Mouse (Mus musculus) left cerebral cortex, postnatal 25 days (tissue): Measurements from ENCODE around the gene Gm21964. TPM values are rescaled to one million over a fixed set of nuclear protein-coding genes. Genes with fewer than 3 reads are reported as not detected.

Source experiments
- DNase-seq, 2 experiments: peaks; one replicate each; pipeline ENCODE4 v3.0.0; 2022; ENCODE audit warnings: low spot score in 2 of 2, mixed read lengths in 1 of 2
- intact Hi-C: fragments of 180-260 bp; cut with DNase I; formaldehyde crosslinking; loops from one replicate; pipeline ENCODE4 v1.15.1; 2025
- total RNA-seq, 2 experiments: library from RNA; stranded (reverse); gene quantifications; 2 replicates each; pipeline ENCODE4 v1.2.3; 2021

Gene Gm21964
- total RNA-seq, 2 experiments from 2014 or later: not detected

DNA sequence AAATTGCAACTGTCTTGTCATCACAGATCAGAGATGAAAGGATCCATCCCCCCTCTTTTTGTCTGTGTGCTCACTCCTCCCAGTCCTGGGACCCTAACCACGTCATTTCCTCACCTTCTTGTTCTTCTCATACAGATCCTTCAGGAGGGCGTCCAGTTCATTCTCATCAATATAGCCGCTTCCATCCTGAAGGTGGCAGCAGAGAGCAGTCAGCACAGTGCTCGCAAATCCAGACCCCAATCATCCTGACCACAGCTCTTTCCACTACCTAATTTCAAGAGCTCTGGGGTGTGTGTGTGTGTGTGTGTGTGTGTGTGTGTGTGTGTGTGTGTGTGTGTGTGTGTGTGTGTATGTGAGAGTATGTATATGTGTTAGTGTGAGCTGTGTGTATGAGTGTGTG, 44.5 kb downstream of the Gm21964 start:
- intact Hi-C loops: loop anchor here (5.0 kb wide), 1 partner anchor 332 kb away; no protein-coding TSS in a partner anchor
- peak; percentile 44 to 54 for DNase-seq

DNA sequence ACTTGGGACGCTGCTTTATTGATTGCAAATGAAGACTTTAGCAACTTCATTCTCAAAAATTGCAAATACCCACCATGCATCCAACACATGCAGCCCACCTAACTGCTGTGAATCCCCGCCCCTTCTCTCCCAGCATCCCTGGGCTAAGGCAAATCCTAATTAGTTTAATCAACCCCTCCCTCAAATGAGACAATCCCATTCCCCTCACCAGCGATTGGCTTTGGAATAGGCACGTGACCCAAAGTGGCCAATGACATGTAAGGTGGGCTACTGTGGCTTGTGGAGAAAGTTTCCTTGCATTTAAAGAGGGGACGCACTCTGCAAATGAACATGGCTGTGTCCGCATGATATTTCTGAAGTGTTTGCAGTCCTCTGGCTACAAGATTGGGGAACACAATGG, 51.9 kb downstream of the Gm21964 start:
- no peak for DNase-seq
- intact Hi-C loops: no loop called here

Other genes starting within 250 kb of the Gm21964 start
- 10 to 100 TPM; 33.7 to 35.1 TPM for gene Phlpp2, start 232.7 kb upstream of the Gm21964 start, total RNA-seq
- not detected for gene Marveld3, start 139.0 kb upstream of the Gm21964 start, total RNA-seq
- gene Tat, start 110.8 kb upstream of the Gm21964 start, total RNA-seq: not detected
- under 1 TPM in 1 of 2 experiments, not detected in 1; 0.30 TPM for gene Chst4, start 61.5 kb upstream of the Gm21964 start, total RNA-seq
- gene Zfp612, start 21.5 kb upstream of the Gm21964 start, total RNA-seq: 10 to 100 TPM; 39.9 TPM
- not detected for gene Gm17720, start 1.5 kb downstream of the Gm21964 start, total RNA-seq
- 10 to 100 TPM; 24.0 to 25.5 TPM for gene Calb2, start 67.0 kb downstream of the Gm21964 start, total RNA-seq
- gene Cmtr2, start 114.5 kb downstream of the Gm21964 start, total RNA-seq: 1 to 10 TPM; 4.0 to 5.1 TPM
- gene Hydin, start 165.8 kb downstream of the Gm21964 start, total RNA-seq: under 1 TPM; 0.39 to 0.41 TPM